Mouse (Mus musculus): ENCODE data around the gene Pet100. TPM values are rescaled to one million over a fixed set of nuclear protein-coding genes. Genes with fewer than 3 reads are reported as not detected.

The Pet100 gene
- polyA plus RNA-seq, 1 experiment = 227 TPM

- WGBS = 78% methylated on average over 3 of the region's 3 CpGs
- TF ChIP-seq POLR2A (IDR thresholded peaks at IDR 0.05; ENCODE audit: borderline replicate concordance, control insufficient read depth, low read depth, low read length) (no peak), CTCF (IDR thresholded peaks at IDR 0.05; ENCODE audit: control insufficient read depth, insufficient read depth, low read length) (no peak)
- no peak overlapping the region for H3K4me3 ChIP-seq (replicated peaks; ENCODE audit: control insufficient read depth, low read depth, low read length)
- H3K4me1 ChIP-seq (ENCODE audit: control insufficient read depth, insufficient read depth, low read length) = peaks cover 1% of the 10 kb centered on the region; the same call in 1 of the 2 replicates
- H3K27ac ChIP-seq (ENCODE audit: control insufficient read depth, insufficient read depth, low read depth, low read length, poor library complexity) = no peak overlapping the region
Measured at GRCm38 (mm10) chr8:3674671-3675070, 53.3 kb downstream of the Pet100 start.

Other genes with a start within 250 kb of the Pet100 start
- 15.2 and 34.7 TPM in 2 replicates for gene Arhgef18, start 228.5 kb upstream of the Pet100 start, polyA plus RNA-seq (2011; ENCODE audit: insufficient read depth, insufficient read length, low replicate concordance, missing spikeins)
- gene Pex11g, start 153.9 kb upstream of the Pet100 start, polyA plus RNA-seq (2011; ENCODE audit: insufficient read depth, insufficient read length, low replicate concordance, missing spikeins) = 1.7 and 2.6 TPM in 2 replicates
- 1.00 TPM in 1 of 2 replicates, not detected in the other for gene Tex45, start 150.7 kb upstream of the Pet100 start, polyA plus RNA-seq (2011; ENCODE audit: insufficient read depth, insufficient read length, low replicate concordance, missing spikeins)
- 3.9 and 5.8 TPM in 2 replicates for gene Zfp358, start 128.4 kb upstream of the Pet100 start, polyA plus RNA-seq (2011; ENCODE audit: insufficient read depth, insufficient read length, low replicate concordance, missing spikeins)
- gene Mcoln1, start 121.1 kb upstream of the Pet100 start, polyA plus RNA-seq (2011; ENCODE audit: insufficient read depth, insufficient read length, low replicate concordance, missing spikeins) = 97.4 and 154 TPM in 2 replicates
- gene Pnpla6, start 106.2 kb upstream of the Pet100 start, polyA plus RNA-seq (2011; ENCODE audit: insufficient read depth, insufficient read length, low replicate concordance, missing spikeins) = 36.3 and 52.7 TPM in 2 replicates
- not detected in 2 replicates for gene C330021F23Rik, start 53.6 kb upstream of the Pet100 start, polyA plus RNA-seq (2011; ENCODE audit: insufficient read depth, insufficient read length, low replicate concordance, missing spikeins)
- gene Camsap3, start 34.3 kb upstream of the Pet100 start, polyA plus RNA-seq (2011; ENCODE audit: insufficient read depth, insufficient read length, low replicate concordance, missing spikeins) = 1.1 and 4.1 TPM in 2 replicates
- 22.4 and 40.3 TPM in 2 replicates for gene Xab2, start 232 bp upstream of the Pet100 start, polyA plus RNA-seq (2011; ENCODE audit: insufficient read depth, insufficient read length, low replicate concordance, missing spikeins)
- gene Pcp2, start 4.0 kb downstream of the Pet100 start, polyA plus RNA-seq (2011; ENCODE audit: insufficient read depth, insufficient read length, low replicate concordance, missing spikeins) = not detected in 2 replicates
- 229 and 373 TPM in 2 replicates for gene Stxbp2, start 9.4 kb downstream of the Pet100 start, polyA plus RNA-seq (2011; ENCODE audit: insufficient read depth, insufficient read length, low replicate concordance, missing spikeins)
- gene Retn, start 34.2 kb downstream of the Pet100 start, polyA plus RNA-seq (2011; ENCODE audit: insufficient read depth, insufficient read length, low replicate concordance, missing spikeins) = 3.0 TPM in 1 of 2 replicates, not detected in the other
- gene Mcemp1, start 44.2 kb downstream of the Pet100 start, polyA plus RNA-seq (2011; ENCODE audit: insufficient read depth, insufficient read length, low replicate concordance, missing spikeins) = 38.3 and 142 TPM in 2 replicates
- 10.9 TPM in 1 of 2 replicates, not detected in the other for gene Fcor, start 50.8 kb downstream of the Pet100 start, polyA plus RNA-seq (2011; ENCODE audit: insufficient read depth, insufficient read length, low replicate concordance, missing spikeins)
- 7.7 and 10.0 TPM in 2 replicates for gene Trappc5, start 54.8 kb downstream of the Pet100 start, polyA plus RNA-seq (2011; ENCODE audit: insufficient read depth, insufficient read length, low replicate concordance, missing spikeins)
- gene Fcer2a, start 72.6 kb downstream of the Pet100 start, polyA plus RNA-seq (2011; ENCODE audit: insufficient read depth, insufficient read length, low replicate concordance, missing spikeins) = 16.8 and 37.3 TPM in 2 replicates
- not detected in 2 replicates for gene Clec4g, start 99.1 kb downstream of the Pet100 start, polyA plus RNA-seq (2011; ENCODE audit: insufficient read depth, insufficient read length, low replicate concordance, missing spikeins)
- gene Cd209a, start 127.4 kb downstream of the Pet100 start, polyA plus RNA-seq (2011; ENCODE audit: insufficient read depth, insufficient read length, low replicate concordance, missing spikeins) = 1.3 and 3.4 TPM in 2 replicates
- not detected in 2 replicates for gene Cd209e, start 232.8 kb downstream of the Pet100 start, polyA plus RNA-seq (2011; ENCODE audit: insufficient read depth, insufficient read length, low replicate concordance, missing spikeins)

Measured in bone marrow, adult 2 months (tissue).